Mouse (Mus musculus): ENCODE results near the gene Tgfb1. TPM values are rescaled to one million over a fixed set of nuclear protein-coding genes. Genes with fewer than 3 reads are reported as not detected.

Gene Tgfb1
- polyA plus RNA-seq, 1 experiment: 152 TPM

- no peak for TF ChIP-seq POLR2A (IDR thresholded peaks at IDR 0.05; ENCODE audit: low read depth, low read length)
- TF ChIP-seq CTCF (IDR thresholded peaks at IDR 0.05; ENCODE audit: extremely low read depth, insufficient read depth, insufficient read length, insufficient replicate concordance): no peak
- 91% methylated on average over 19 of the region's 19 CpGs for WGBS
- Histone ChIP-seq H3K27ac (ENCODE audit: insufficient read depth, low read length) (no peak overlapping the region), H3K4me1 (ENCODE audit: control insufficient read depth, insufficient read depth, insufficient read length) (no peaks in the 10 kb centered on the region), H3K36me3 (ENCODE audit: control insufficient read depth, insufficient read depth, low read length) (peaks cover 70% of the 10 kb centered on the region), H3K27me3 (ENCODE audit: control insufficient read depth, insufficient read depth, low read length) (no peaks in the 10 kb centered on the region), H3K4me3 (ENCODE audit: extremely low read depth, insufficient read depth, insufficient read length) (no peak overlapping the region)
- no peak for DNase-seq (ENCODE audit: low read depth in 1 of 2, low spot score in 2 of 2)
These were observed 39.1 kb downstream of the Tgfb1 start for GRCm38 (mm10) chr7:25725886-25726285.

GRCm38 (mm10) chr7:25727800-25728199 is 41.0 kb downstream of the Tgfb1 start:
- Histone ChIP-seq H3K27me3 (ENCODE audit: control insufficient read depth, insufficient read depth, low read length) (no peaks in the 10 kb centered on the region), H3K4me3 (ENCODE audit: extremely low read depth, insufficient read depth, insufficient read length) (no peak overlapping the region), H3K4me1 (ENCODE audit: control insufficient read depth, insufficient read depth, insufficient read length) (no peaks in the 10 kb centered on the region), H3K27ac (ENCODE audit: insufficient read depth, low read length) (no peak overlapping the region), H3K36me3 (ENCODE audit: control insufficient read depth, insufficient read depth, low read length) (peaks cover 78% of the 10 kb centered on the region)
- DNase-seq (ENCODE audit: low read depth in 1 of 2, low spot score in 2 of 2): no peak
- WGBS: 94% methylated on average over 5 of the region's 5 CpGs
- no peak for TF ChIP-seq POLR2A (IDR thresholded peaks at IDR 0.05; ENCODE audit: low read depth, low read length)
- no peak for TF ChIP-seq CTCF (IDR thresholded peaks at IDR 0.05; ENCODE audit: extremely low read depth, insufficient read depth, insufficient read length, insufficient replicate concordance)

GRCm38 (mm10) chr7:25729396-25729795 is 42.6 kb downstream of the Tgfb1 start:
- 49% methylated on average over 2 of the region's 2 CpGs for WGBS
- DNase-seq (ENCODE audit: low read depth in 1 of 2, low spot score in 2 of 2): no peak
- Histone ChIP-seq H3K36me3 (ENCODE audit: control insufficient read depth, insufficient read depth, low read length) (peaks cover 77% of the 10 kb centered on the region), H3K27ac (ENCODE audit: insufficient read depth, low read length) (no peak overlapping the region), H3K4me1 (ENCODE audit: control insufficient read depth, insufficient read depth, insufficient read length) (no peaks in the 10 kb centered on the region), H3K27me3 (ENCODE audit: control insufficient read depth, insufficient read depth, low read length) (no peaks in the 10 kb centered on the region), H3K4me3 (ENCODE audit: extremely low read depth, insufficient read depth, insufficient read length) (no peak overlapping the region)
- TF ChIP-seq POLR2A (IDR thresholded peaks at IDR 0.05; ENCODE audit: low read depth, low read length): no peak

GRCm38 (mm10) chr7:25729862-25730261 is 43.1 kb downstream of the Tgfb1 start:
- Histone ChIP-seq H3K4me3 (ENCODE audit: extremely low read depth, insufficient read depth, insufficient read length) (no peak overlapping the region), H3K27ac (ENCODE audit: insufficient read depth, low read length) (no peak overlapping the region), H3K4me1 (ENCODE audit: control insufficient read depth, insufficient read depth, insufficient read length) (no peaks in the 10 kb centered on the region), H3K27me3 (ENCODE audit: control insufficient read depth, insufficient read depth, low read length) (no peaks in the 10 kb centered on the region), H3K36me3 (ENCODE audit: control insufficient read depth, insufficient read depth, low read length) (peaks cover 76% of the 10 kb centered on the region)
- TF ChIP-seq CTCF (IDR thresholded peaks at IDR 0.05; ENCODE audit: extremely low read depth, insufficient read depth, insufficient read length, insufficient replicate concordance) (no peak), POLR2A (IDR thresholded peaks at IDR 0.05; ENCODE audit: low read depth, low read length) (no peak)
- no peak for DNase-seq (ENCODE audit: low read depth in 1 of 2, low spot score in 2 of 2)
- 81% methylated on average over 2 of the region's 2 CpGs for WGBS

GRCm38 (mm10) chr7:25731294-25732055 is 44.7 kb downstream of the Tgfb1 start:
- DNase-seq (ENCODE audit: low read depth in 1 of 2, low spot score in 2 of 2): no peak
- Histone ChIP-seq H3K4me3 (ENCODE audit: extremely low read depth, insufficient read depth, insufficient read length) (no peak overlapping the region), H3K27me3 (ENCODE audit: control insufficient read depth, insufficient read depth, low read length) (no peaks in the 10 kb centered on the region), H3K4me1 (ENCODE audit: control insufficient read depth, insufficient read depth, insufficient read length) (no peaks in the 10 kb centered on the region), H3K27ac (ENCODE audit: insufficient read depth, low read length) (no peak overlapping the region), H3K36me3 (ENCODE audit: control insufficient read depth, insufficient read depth, low read length) (peaks cover 69% of the 10 kb centered on the region)
- WGBS: 54% methylated on average over 8 of the region's 8 CpGs
- no peak for TF ChIP-seq POLR2A (IDR thresholded peaks at IDR 0.05; ENCODE audit: low read depth, low read length)
- TF ChIP-seq CTCF (IDR thresholded peaks at IDR 0.05; ENCODE audit: extremely low read depth, insufficient read depth, insufficient read length, insufficient replicate concordance): no peak

GRCm38 (mm10) chr7:25734991-25735390 is 48.2 kb downstream of the Tgfb1 start:
- Histone ChIP-seq H3K4me3 (ENCODE audit: extremely low read depth, insufficient read depth, insufficient read length) (no peak overlapping the region), H3K27ac (ENCODE audit: insufficient read depth, low read length) (no peak overlapping the region), H3K27me3 (ENCODE audit: control insufficient read depth, insufficient read depth, low read length) (no peaks in the 10 kb centered on the region), H3K36me3 (ENCODE audit: control insufficient read depth, insufficient read depth, low read length) (peaks cover 62% of the 10 kb centered on the region), H3K4me1 (ENCODE audit: control insufficient read depth, insufficient read depth, insufficient read length) (no peaks in the 10 kb centered on the region)
- 78% methylated on average over 4 of the region's 4 CpGs for WGBS
- TF ChIP-seq CTCF (IDR thresholded peaks at IDR 0.05; ENCODE audit: extremely low read depth, insufficient read depth, insufficient read length, insufficient replicate concordance) (no peak), POLR2A (IDR thresholded peaks at IDR 0.05; ENCODE audit: low read depth, low read length) (no peak)
- no peak for DNase-seq (ENCODE audit: low read depth in 1 of 2, low spot score in 2 of 2)

GRCm38 (mm10) chr7:25736920-25737319 is 50.1 kb downstream of the Tgfb1 start:
- Histone ChIP-seq H3K4me3 (ENCODE audit: extremely low read depth, insufficient read depth, insufficient read length) (no peak overlapping the region), H3K27me3 (ENCODE audit: control insufficient read depth, insufficient read depth, low read length) (no peaks in the 10 kb centered on the region), H3K36me3 (ENCODE audit: control insufficient read depth, insufficient read depth, low read length) (peaks cover 66% of the 10 kb centered on the region), H3K4me1 (ENCODE audit: control insufficient read depth, insufficient read depth, insufficient read length) (no peaks in the 10 kb centered on the region), H3K27ac (ENCODE audit: insufficient read depth, low read length) (no peak overlapping the region)
- WGBS: 93% methylated on average over 2 of the region's 2 CpGs
- no peak for DNase-seq (ENCODE audit: low read depth in 1 of 2, low spot score in 2 of 2)
- TF ChIP-seq CTCF (IDR thresholded peaks at IDR 0.05; ENCODE audit: extremely low read depth, insufficient read depth, insufficient read length, insufficient replicate concordance) (no peak), POLR2A (IDR thresholded peaks at IDR 0.05; ENCODE audit: low read depth, low read length) (no peak)

Data from spleen, adult 2 months (tissue).